8 mouse cellular contexts compared by ENCODE assay signal in the genomic region with DNA sequence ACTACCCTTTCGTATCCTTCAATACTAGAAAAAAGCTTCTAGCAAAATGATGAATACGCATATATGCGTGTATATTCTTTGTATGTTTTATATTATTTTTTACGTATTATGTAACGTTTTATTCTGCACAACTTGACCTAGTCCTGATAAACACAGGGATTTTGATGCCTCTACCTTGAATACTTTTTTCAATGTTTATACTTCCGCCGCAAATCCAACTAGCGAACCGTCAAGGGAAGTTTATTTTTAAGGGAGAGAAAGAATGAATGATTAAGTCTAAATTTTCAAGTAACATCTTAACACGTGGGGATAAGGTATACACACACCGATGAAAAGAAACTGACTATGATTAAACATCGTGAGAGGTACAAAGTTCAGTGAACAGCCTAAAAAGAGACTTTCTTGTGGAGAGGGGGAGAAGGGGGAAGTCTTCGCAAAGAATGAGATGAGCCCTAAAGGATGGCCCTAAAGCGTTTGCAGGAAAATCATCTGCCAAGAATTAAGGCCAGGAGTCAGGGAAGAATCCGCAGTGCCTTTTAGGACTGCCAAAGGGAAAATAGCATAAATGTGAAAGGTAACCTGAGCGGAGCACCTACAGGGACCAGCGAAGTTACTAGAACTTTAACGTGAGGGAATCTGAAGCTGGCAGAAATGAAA. TPM values are rescaled to one million over a fixed set of nuclear protein-coding genes. Genes with fewer than 3 reads are reported as not detected.
DNase-seq lines count a peak whose midpoint lies in the region; ATAC-seq lines count a peak whose summit lies in the region.

No protein-coding gene starts in this region.

- H3K9ac ChIP-seq in kidney, embryonic 16.5 days (replicated peaks; ENCODE audit: low read length): no peak overlapping the region
- no peak overlapping the region for H3K9ac ChIP-seq in embryonic facial prominence, embryonic 11.5 days (replicated peaks; ENCODE audit: low read length)
- no peak overlapping the region; the same call in 1 of the 2 replicates for H3K9ac ChIP-seq in hindbrain, embryonic 16.5 days (ENCODE audit: low read depth, low read length)
- H3K9ac ChIP-seq in midbrain, embryonic 16.5 days (ENCODE audit: low read depth, low read length): no peak overlapping the region

- ATAC-seq in kidney, embryonic 16.5 days (ENCODE audit: low FRiP score, low TSS enrichment): no peak
- ATAC-seq in embryonic facial prominence, embryonic 11.5 days (replicated peaks; ENCODE audit: insufficient number of reproducible peaks, low FRiP score, low TSS enrichment, low read depth): no peak
- ATAC-seq in hindbrain, embryonic 16.5 days: no peak
- no peak for ATAC-seq in midbrain, embryonic 16.5 days

- H3K9me3 ChIP-seq in kidney, embryonic 16.5 days (ENCODE audit: low read length): no peaks in the 10 kb centered on the region
- no peaks in the 10 kb centered on the region for H3K9me3 ChIP-seq in embryonic facial prominence, embryonic 11.5 days (replicated peaks; ENCODE audit: control insufficient read depth, low read length)
- H3K9me3 ChIP-seq in hindbrain, embryonic 16.5 days (ENCODE audit: control insufficient read depth, low read length): no peaks in the 10 kb centered on the region
- no peaks in the 10 kb centered on the region for H3K9me3 ChIP-seq in midbrain, embryonic 16.5 days (replicated peaks; ENCODE audit: control insufficient read depth, low read length, poor library complexity, severe bottlenecking)

- peaks cover 8% of the 10 kb centered on the region for H3K36me3 ChIP-seq in kidney, embryonic 16.5 days (ENCODE audit: insufficient read depth, low read length)
- no peaks in the 10 kb centered on the region for H3K36me3 ChIP-seq in embryonic facial prominence, embryonic 11.5 days (replicated peaks; ENCODE audit: control insufficient read depth, insufficient read depth, low read depth, low read length)
- peaks cover 4% of the 10 kb centered on the region for H3K36me3 ChIP-seq in hindbrain, embryonic 16.5 days (ENCODE audit: control insufficient read depth, insufficient read depth, low read length)
- no peaks in the 10 kb centered on the region for H3K36me3 ChIP-seq in midbrain, embryonic 16.5 days (ENCODE audit: control insufficient read depth, insufficient read depth, low read length)

- H3K4me3 ChIP-seq in kidney, embryonic 16.5 days (ENCODE audit: low read length): peak overlapping the region; percentile 93
- peak overlapping the region; percentile 63; the same call in 1 of the 2 replicates for H3K4me3 ChIP-seq in embryonic facial prominence, embryonic 11.5 days (ENCODE audit: low read depth, low read length)
- peak overlapping the region; percentile 89 for H3K4me3 ChIP-seq in hindbrain, embryonic 16.5 days (ENCODE audit: low read length)
- peak overlapping the region; percentile 74; the same call in 1 of the 2 replicates for H3K4me3 ChIP-seq in midbrain, embryonic 16.5 days (ENCODE audit: low read depth, low read length)

- H3K27me3 ChIP-seq in kidney, embryonic 16.5 days (ENCODE audit: insufficient read depth, low read length): no peaks in the 10 kb centered on the region
- no peaks in the 10 kb centered on the region for H3K27me3 ChIP-seq in embryonic facial prominence, embryonic 11.5 days (ENCODE audit: control insufficient read depth, insufficient read depth, low read length)
- no peaks in the 10 kb centered on the region for H3K27me3 ChIP-seq in hindbrain, embryonic 16.5 days (replicated peaks; ENCODE audit: control insufficient read depth, insufficient read depth, low read length)
- H3K27me3 ChIP-seq in midbrain, embryonic 16.5 days (ENCODE audit: control insufficient read depth, insufficient read depth, low read depth, low read length): no peaks in the 10 kb centered on the region

- DNase-seq in kidney, adult 18-20 months: no peak
- no peak for DNase-seq in embryonic facial prominence, embryonic 11.5 days (ENCODE audit: low spot score)
- no peak for DNase-seq in left cerebral cortex, adult 18-20 months (ENCODE audit: low spot score in 2 of 2)
- no peak for DNase-seq in adrenal gland, postnatal 36 days
- DNase-seq in layer of hippocampus, postnatal 25 days (ENCODE audit: extremely low spot score in 1 of 2, low spot score in 1 of 2): no peak

- WGBS in kidney, embryonic 16.5 days: 45% methylated on average over 18 of the region's 18 CpGs
- 34% methylated on average over 18 of the region's 18 CpGs for WGBS in embryonic facial prominence, embryonic 11.5 days
- 49% methylated on average over 18 of the region's 18 CpGs for WGBS in hindbrain, embryonic 16.5 days
- WGBS in midbrain, embryonic 16.5 days: 45% methylated on average over 18 of the region's 18 CpGs

- H3K27ac ChIP-seq in kidney, embryonic 16.5 days (ENCODE audit: low read length): no peak overlapping the region
- H3K27ac ChIP-seq in embryonic facial prominence, embryonic 11.5 days (replicated peaks; ENCODE audit: low read depth, low read length): no peak overlapping the region
- H3K27ac ChIP-seq in hindbrain, embryonic 16.5 days (ENCODE audit: low read depth, low read length): no peak overlapping the region
- H3K27ac ChIP-seq in midbrain, embryonic 16.5 days (ENCODE audit: low read length): no peak overlapping the region

- H3K4me1 ChIP-seq in kidney, embryonic 16.5 days (ENCODE audit: insufficient read depth, low read length): peaks cover 24% of the 10 kb centered on the region
- no peaks in the 10 kb centered on the region for H3K4me1 ChIP-seq in embryonic facial prominence, embryonic 11.5 days (ENCODE audit: control insufficient read depth, insufficient read depth, low read length)
- H3K4me1 ChIP-seq in hindbrain, embryonic 16.5 days (ENCODE audit: control insufficient read depth, insufficient read depth, low read depth, low read length): peaks cover 8% of the 10 kb centered on the region
- peaks cover 12% of the 10 kb centered on the region for H3K4me1 ChIP-seq in midbrain, embryonic 16.5 days (ENCODE audit: control insufficient read depth, insufficient read depth, low read length)

- H3K4me2 ChIP-seq in kidney, embryonic 16.5 days (replicated peaks; ENCODE audit: low read depth, low read length): peak overlapping the region; percentile 79
- H3K4me2 ChIP-seq in embryonic facial prominence, embryonic 11.5 days (ENCODE audit: low read depth, low read length): no peak overlapping the region; the same call in 1 of the 2 replicates
- H3K4me2 ChIP-seq in hindbrain, embryonic 16.5 days (ENCODE audit: low read length): peak overlapping the region; percentile 92
- H3K4me2 ChIP-seq in midbrain, embryonic 16.5 days (ENCODE audit: low read length): peak overlapping the region; percentile 73

RNA-seq across cellular contexts. Expression of gene Nfkbiz, which starts 15.8 kb away (rescaled TPM):
- polyA plus RNA-seq in kidney, embryonic 16.5 days (2015; fragmentation: Nextera tagmentation; extraction: Ambion mirVana): 4.5 and 5.1 TPM in 2 replicates
- 3.0 and 3.9 TPM in 2 replicates for polyA plus RNA-seq in embryonic facial prominence, embryonic 11.5 days (2014; fragmentation: Nextera tagmentation; extraction: Ambion mirVana)
- polyA plus RNA-seq in hindbrain, embryonic 16.5 days (2015; fragmentation: Nextera tagmentation; extraction: Ambion mirVana): 1.6 and 1.8 TPM in 2 replicates
- 1.1 and 1.3 TPM in 2 replicates for polyA plus RNA-seq in midbrain, embryonic 16.5 days (2015; fragmentation: Nextera tagmentation; extraction: Ambion mirVana)
- 1 to 10 TPM; 4.4 to 5.2 TPM for total RNA-seq in left cerebral cortex, adult 18-20 months (2021)
- 1 to 10 TPM; 4.6 to 5.6 TPM for total RNA-seq in adrenal gland, postnatal 36 days (2021)
- total RNA-seq in layer of hippocampus, postnatal 25 days (2021): 1 to 10 TPM; 5.2 to 5.8 TPM
